In genomic region chr4:129136579-129137391, GRCm38 (mm10) we compare ENCODE assay signal across 9 mouse cellular contexts. TPM values are rescaled to one million over a fixed set of nuclear protein-coding genes. Genes with fewer than 3 reads are reported as not detected.
DNase-seq lines count a peak whose midpoint lies in the region; ATAC-seq and TF ChIP-seq lines count a peak whose summit lies in the region.
"Had no signal": no experiment of that assay in that cellular context is flagged by ENCODE, and none has a peak within 500 bp of the region (broad histone marks: within the 10 kb centered on the region; RNA-seq: fewer than 3 reads in every experiment).

Fndc5 (plus strand) TSS chr4:129136999.

- peak within 1 kb of the TSS; percentile 58 for H3K4me3 ChIP-seq in kidney, embryonic 14.5 days (ENCODE audit: low read length)
- H3K4me3 ChIP-seq in hindbrain, embryonic 15.5 days: peak within 1 kb of the TSS; percentile 56
- H3K4me3 ChIP-seq in liver, embryonic 14.5 days (ENCODE audit: insufficient read depth in 1 of 2, low read depth in 2 of 2, low read length in 2 of 2): peak within 1 kb of the TSS; percentile 23 to 56

- 2% methylated on average over 47 of the region's 80 CpGs for WGBS in kidney, embryonic 14.5 days
- WGBS in hindbrain, embryonic 15.5 days: 3% methylated on average over 21 of the region's 80 CpGs
- WGBS in liver, embryonic 14.5 days (ENCODE audit: insufficient replicate concordance): 2% methylated on average over 70 of the region's 80 CpGs

- no peak for TF ChIP-seq CTCF in liver, embryonic 14.5 days (IDR thresholded peaks at IDR 0.05; ENCODE audit: low read depth)

- DNase-seq in kidney, adult 11 months: no peak
- peak; percentile 44 for DNase-seq in adrenal gland, postnatal 25 days
- DNase-seq in gastrocnemius, adult 18-20 months (ENCODE audit: low spot score): no peak
- no peak for DNase-seq in liver, embryonic 14.5 days (ENCODE audit: low read depth in 3 of 3, low spot score in 3 of 3)
- no peak for DNase-seq in urinary bladder, postnatal 25 days (ENCODE audit: low spot score)
- no peak for DNase-seq in ovary, postnatal 10 days (ENCODE audit: low spot score)

- TF ChIP-seq EP300 in liver, embryonic 14.5 days (IDR thresholded peaks at IDR 0.05; ENCODE audit: low read depth): no peak

- no peak within 1 kb of the TSS for H3K27ac ChIP-seq in kidney, embryonic 14.5 days (ENCODE audit: low read depth, low read length)
- no peak within 1 kb of the TSS for H3K27ac ChIP-seq in hindbrain, embryonic 15.5 days (replicated peaks)
- no peak within 1 kb of the TSS for H3K27ac ChIP-seq in liver, embryonic 14.5 days

- H3K9me3 ChIP-seq in kidney, embryonic 14.5 days (ENCODE audit: control insufficient read depth, low read length): no peaks in the 10 kb centered on the region
- no peaks in the 10 kb centered on the region for H3K9me3 ChIP-seq in hindbrain, embryonic 15.5 days
- H3K9me3 ChIP-seq in liver, embryonic 14.5 days (ENCODE audit: control insufficient read depth, low read length): no peaks in the 10 kb centered on the region

- H3K27me3 ChIP-seq in kidney, embryonic 14.5 days (ENCODE audit: control insufficient read depth, insufficient read depth, low read length): peaks cover 3% of the 10 kb centered on the region
- H3K27me3 ChIP-seq in hindbrain, embryonic 15.5 days: 0 out of 2 replicates have a peak, but pooled peaks cover 8% of the 10 kb centered on the region
- H3K27me3 ChIP-seq in liver, embryonic 14.5 days (ENCODE audit: control insufficient read depth, insufficient read depth, low read length): peaks cover 38% of the 10 kb centered on the region
- H3K27me3 ChIP-seq: Patski had no signal

- peak within 1 kb of the TSS; percentile 69 for H3K9ac ChIP-seq in kidney, embryonic 14.5 days (ENCODE audit: low read depth, low read length)
- peak within 1 kb of the TSS; percentile 67 for H3K9ac ChIP-seq in hindbrain, embryonic 15.5 days
- no peak within 1 kb of the TSS for H3K9ac ChIP-seq in liver, embryonic 14.5 days (replicated peaks)

- H3K36me3 ChIP-seq in kidney, embryonic 14.5 days (ENCODE audit: control insufficient read depth, insufficient read depth, low read length): no peaks in the 10 kb centered on the region
- no peaks in the 10 kb centered on the region for H3K36me3 ChIP-seq in hindbrain, embryonic 15.5 days
- no peaks in the 10 kb centered on the region for H3K36me3 ChIP-seq in liver, embryonic 14.5 days (replicated peaks; ENCODE audit: control insufficient read depth, insufficient read depth, low read depth)

- H3K4me2 ChIP-seq in kidney, embryonic 14.5 days (replicated peaks; ENCODE audit: low read depth, low read length): peak within 1 kb of the TSS; percentile 98
- H3K4me2 ChIP-seq in hindbrain, embryonic 15.5 days: peak within 1 kb of the TSS; percentile 97
- peak within 1 kb of the TSS; percentile 68 for H3K4me2 ChIP-seq in liver, embryonic 14.5 days (ENCODE audit: low read depth)

- H3K4me1 ChIP-seq in kidney, embryonic 14.5 days (ENCODE audit: control insufficient read depth, insufficient read depth, low read length): peaks cover 13% of the 10 kb centered on the region; the same call in 1 of the 2 replicates
- H3K4me1 ChIP-seq in hindbrain, embryonic 15.5 days (replicated peaks): peaks cover 27% of the 10 kb centered on the region
- peaks cover 30 to 37% of the 10 kb centered on the region in 2 experiments for H3K4me1 ChIP-seq in liver, embryonic 14.5 days (replicated peaks; ENCODE audit: control insufficient read depth in 2 of 2, insufficient read depth in 2 of 2, low read length in 1 of 2)

- peak; percentile 18 for ATAC-seq in kidney, embryonic 14.5 days (ENCODE audit: low FRiP score, low TSS enrichment)
- 0 out of 2 replicates have a peak, but pooled peaks have one; percentile 21 for ATAC-seq in hindbrain, embryonic 15.5 days (ENCODE audit: low FRiP score, low read depth)
- ATAC-seq in liver, embryonic 14.5 days (ENCODE audit: insufficient read depth): no peak
- ATAC-seq: Patski had no signal

RNA-seq across cellular contexts. Expression of gene Fndc5, which starts in this region (rescaled TPM):
- polyA plus RNA-seq in kidney, embryonic 14.5 days (2014; fragmentation: Nextera tagmentation; extraction: Ambion mirVana): 4.3 and 5.7 TPM in 2 replicates
- total RNA-seq in adrenal gland, postnatal 25 days (2021): 3.9 and 6.6 TPM in 2 replicates
- 10 to 100 TPM; 67.3 to 72.7 TPM for total RNA-seq in gastrocnemius, adult 18-20 months (2021)
- polyA plus RNA-seq in hindbrain, embryonic 15.5 days (2015; fragmentation: Nextera tagmentation; extraction: Ambion mirVana): 12.5 and 15.0 TPM in 2 replicates
- polyA plus RNA-seq in liver, embryonic 14.5 days (2012; rRNA removed): 0.36 and 0.56 TPM in 2 replicates
- polyA plus RNA-seq in liver, embryonic 14.5 days (2014; fragmentation: Nextera tagmentation; extraction: Ambion mirVana): 0.30 and 0.99 TPM in 2 replicates
- polyA plus RNA-seq: Patski had no signal
